Comparison of ENCODE assay signal across 11 mouse cellular contexts in genomic region chr1:126593044-126593805, GRCm38 (mm10).
A peak's percentile ranks its signal among the peaks of the same experiment; 100 is the strongest.
DNase-seq lines count a peak whose midpoint lies in the region; ATAC-seq lines count a peak whose summit lies in the region.
"Had no signal": no experiment of that assay in that cellular context is flagged by ENCODE, and none has a peak within 500 bp of the region (broad histone marks: within the 10 kb centered on the region; RNA-seq: fewer than 3 reads in every experiment).

No protein-coding gene starts in this region.

- H3K4me2 ChIP-seq in heart, embryonic 15.5 days, result no peak overlapping the region
- no peak overlapping the region for H3K4me2 ChIP-seq in embryonic facial prominence, embryonic 15.5 days (replicated peaks)
- no peak overlapping the region; the same call in 1 of the 2 replicates for H3K4me2 ChIP-seq in stomach, embryonic 16.5 days (ENCODE audit: low read depth, low read length)
- H3K4me2 ChIP-seq: midbrain, embryonic 12.5 days had no signal

- no peaks in the 10 kb centered on the region for H3K36me3 ChIP-seq in heart, embryonic 15.5 days
- no peaks in the 10 kb centered on the region for H3K36me3 ChIP-seq in heart, embryonic 10.5 days
- no peaks in the 10 kb centered on the region for H3K36me3 ChIP-seq in embryonic facial prominence, embryonic 15.5 days
- no peaks in the 10 kb centered on the region for H3K36me3 ChIP-seq in stomach, embryonic 16.5 days (ENCODE audit: control insufficient read depth, insufficient read depth, low read length)
- no peaks in the 10 kb centered on the region for H3K36me3 ChIP-seq in hindbrain, embryonic 10.5 days
- H3K36me3 ChIP-seq: midbrain, embryonic 12.5 days had no signal

- no peaks in the 10 kb centered on the region for H3K27me3 ChIP-seq in heart, embryonic 15.5 days
- peaks cover 6% of the 10 kb centered on the region; the same call in 1 of the 2 replicates for H3K27me3 ChIP-seq in heart, embryonic 10.5 days (ENCODE audit: insufficient read depth, poor library complexity, severe bottlenecking)
- H3K27me3 ChIP-seq in embryonic facial prominence, embryonic 15.5 days, result no peaks in the 10 kb centered on the region
- H3K27me3 ChIP-seq in stomach, embryonic 16.5 days (ENCODE audit: control insufficient read depth, insufficient read depth, low read length), result no peaks in the 10 kb centered on the region
- no peaks in the 10 kb centered on the region; the same call in 1 of the 2 replicates for H3K27me3 ChIP-seq in hindbrain, embryonic 10.5 days (ENCODE audit: insufficient read depth, poor library complexity, severe bottlenecking)
- H3K27me3 ChIP-seq: midbrain, embryonic 12.5 days had no signal

- no peak overlapping the region for H3K9ac ChIP-seq in heart, embryonic 15.5 days
- no peak overlapping the region for H3K9ac ChIP-seq in embryonic facial prominence, embryonic 15.5 days
- no peak overlapping the region for H3K9ac ChIP-seq in stomach, embryonic 16.5 days (ENCODE audit: low read length)
- H3K9ac ChIP-seq: midbrain, embryonic 12.5 days had no signal

- WGBS in heart, embryonic 15.5 days, result 39% methylated on average over 7 of the region's 7 CpGs
- WGBS in heart, embryonic 10.5 days, result 52% methylated on average over 7 of the region's 7 CpGs
- 39% methylated on average over 7 of the region's 7 CpGs for whole genome bisulfite sequencing in embryonic facial prominence, embryonic 15.5 days
- 31% methylated on average over 7 of the region's 7 CpGs for WGBS in stomach, embryonic 16.5 days
- WGBS in hindbrain, embryonic 10.5 days, result 81% methylated on average over 7 of the region's 7 CpGs

- 0 out of 2 replicates have a peak, but pooled peaks have one; percentile 37 for ATAC-seq in heart, embryonic 15.5 days (replicated peaks; ENCODE audit: insufficient number of reproducible peaks, insufficient read depth, low FRiP score, low read depth)
- ATAC-seq in embryonic facial prominence, embryonic 15.5 days (ENCODE audit: insufficient number of reproducible peaks, low FRiP score, low TSS enrichment, low read depth), result no peak
- ATAC-seq in stomach, embryonic 16.5 days (ENCODE audit: insufficient read depth, low FRiP score), result peak; percentile 26; the same call in 1 of the 2 replicates
- ATAC-seq in inflammation-experienced regulatory T-cells, adult 6 months, result no peak

- H3K27ac ChIP-seq in heart, embryonic 15.5 days, result peak overlapping the region; percentile 53
- H3K27ac ChIP-seq in heart, embryonic 10.5 days, result no peak overlapping the region
- peak overlapping the region; percentile 41; the same call in 1 of the 2 replicates for H3K27ac ChIP-seq in embryonic facial prominence, embryonic 15.5 days (replicated peaks)
- peak overlapping the region; percentile 44 for H3K27ac ChIP-seq in stomach, embryonic 16.5 days (ENCODE audit: low read length)
- no peak overlapping the region for H3K27ac ChIP-seq in hindbrain, embryonic 10.5 days
- H3K27ac ChIP-seq: midbrain, embryonic 12.5 days had no signal

- no peak overlapping the region for H3K4me3 ChIP-seq in heart, embryonic 15.5 days
- H3K4me3 ChIP-seq in heart, embryonic 10.5 days, result no peak overlapping the region
- no peak overlapping the region for H3K4me3 ChIP-seq in embryonic facial prominence, embryonic 15.5 days (replicated peaks)
- no peak overlapping the region for H3K4me3 ChIP-seq in stomach, embryonic 16.5 days (replicated peaks; ENCODE audit: low read length)
- no peak overlapping the region for H3K4me3 ChIP-seq in hindbrain, embryonic 10.5 days
- H3K4me3 ChIP-seq: midbrain, embryonic 12.5 days had no signal

- H3K4me1 ChIP-seq in heart, embryonic 15.5 days (replicated peaks), result peaks cover 19% of the 10 kb centered on the region
- H3K4me1 ChIP-seq in heart, embryonic 10.5 days, result peaks cover 18% of the 10 kb centered on the region
- peaks cover 8% of the 10 kb centered on the region for H3K4me1 ChIP-seq in embryonic facial prominence, embryonic 15.5 days
- H3K4me1 ChIP-seq in stomach, embryonic 16.5 days (ENCODE audit: control insufficient read depth, insufficient read depth, low read length), result peaks cover 20% of the 10 kb centered on the region
- peaks cover 19% of the 10 kb centered on the region for H3K4me1 ChIP-seq in hindbrain, embryonic 10.5 days (replicated peaks)

- no peak for DNase-seq in heart, embryonic 10.5 days (ENCODE audit: low spot score)
- DNase-seq in kidney, postnatal 36 days, result peak; percentile 29 to 49
- no peak for DNase-seq in spleen, adult 18-20 months
- no peak for DNase-seq in hindbrain, embryonic 10.5 days (ENCODE audit: low spot score)
- DNase-seq: layer of hippocampus, adult 9-11 months; right cerebral cortex, postnatal 4 days had no signal

- H3K9me3 ChIP-seq in heart, embryonic 15.5 days (replicated peaks), result no peaks in the 10 kb centered on the region
- H3K9me3 ChIP-seq in heart, embryonic 10.5 days, result no peaks in the 10 kb centered on the region
- H3K9me3 ChIP-seq in embryonic facial prominence, embryonic 15.5 days (replicated peaks), result no peaks in the 10 kb centered on the region
- H3K9me3 ChIP-seq in stomach, embryonic 16.5 days (replicated peaks; ENCODE audit: control insufficient read depth, low read length), result no peaks in the 10 kb centered on the region
- H3K9me3 ChIP-seq in hindbrain, embryonic 10.5 days, result no peaks in the 10 kb centered on the region; the same call in 1 of the 2 replicates
- H3K9me3 ChIP-seq: midbrain, embryonic 12.5 days had no signal

Comparison
In these comparisons a context has a peak if more than half of its experiments do, and no peak if none do; other contexts are left out.
1. H3K27ac ChIP-seq: peak in heart, embryonic 15.5 days (single experiment), embryonic facial prominence, embryonic 15.5 days (single experiment) and stomach, embryonic 16.5 days (single experiment); none in heart, embryonic 10.5 days (single experiment) and hindbrain, embryonic 10.5 days (single experiment).
2. ATAC-seq: peak in heart, embryonic 15.5 days (single experiment) and stomach, embryonic 16.5 days (single experiment); none in embryonic facial prominence, embryonic 15.5 days (single experiment) and inflammation-experienced regulatory T-cells, adult 6 months (single experiment).
3. DNase-seq: peak in kidney, postnatal 36 days (2 of 2); none in heart, embryonic 10.5 days (single experiment), spleen, adult 18-20 months (0 of 2) and hindbrain, embryonic 10.5 days (single experiment).